Comparison of ENCODE assay signal across 10 mouse cellular contexts in the genomic region with DNA sequence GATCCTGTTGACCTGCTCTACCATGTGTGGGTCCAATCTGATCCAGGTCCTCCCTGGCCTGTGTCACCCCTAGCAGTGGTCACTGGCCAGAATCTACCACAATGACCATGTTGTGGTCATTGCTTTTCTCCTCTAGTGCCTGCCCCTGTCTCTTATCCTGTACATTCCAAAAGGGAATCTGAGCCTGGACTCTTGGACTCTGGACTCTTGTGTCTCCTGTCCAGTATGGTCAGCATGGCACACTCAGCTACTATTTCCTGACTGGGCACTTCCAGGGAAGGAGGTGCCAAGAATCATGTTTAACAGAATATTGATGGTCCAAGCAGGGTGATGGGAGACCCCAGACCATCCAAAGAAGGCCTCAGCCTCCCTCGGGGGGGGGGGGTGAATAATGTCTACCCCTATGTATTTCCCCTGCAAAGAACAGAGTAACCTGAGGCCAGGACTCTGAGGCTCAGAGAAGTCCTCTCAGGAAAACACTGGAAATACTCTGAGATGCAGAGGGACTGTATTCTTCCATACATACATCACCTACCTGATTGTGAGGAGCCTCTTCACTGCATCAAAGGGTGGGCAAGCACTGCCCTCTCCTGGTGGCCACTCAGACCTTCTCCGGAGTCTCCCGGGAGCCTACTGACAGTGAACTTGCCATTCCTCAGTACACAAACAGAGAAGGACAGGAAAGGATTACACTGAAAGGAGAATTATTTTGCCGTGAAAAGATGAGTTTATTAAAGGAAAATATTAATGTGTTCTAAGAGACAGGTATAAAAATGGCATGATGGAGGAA. TPM values are rescaled to one million over a fixed set of nuclear protein-coding genes. Genes with fewer than 3 reads are reported as not detected.
DNase-seq lines count a peak whose midpoint lies in the region; ATAC-seq and TF ChIP-seq lines count a peak whose summit lies in the region.
"Had no signal": no experiment of that assay in that cellular context is flagged by ENCODE, and none has a peak within 500 bp of the region (broad histone marks: within the 10 kb centered on the region; RNA-seq: fewer than 3 reads in every experiment).

No protein-coding gene starts in this region.

- H3K4me3 ChIP-seq in forebrain, postnatal 0 days (ENCODE audit: low read depth, low read length), result no peak overlapping the region
- H3K4me3 ChIP-seq in forebrain, embryonic 11.5 days (ENCODE audit: low read depth, low read length), result no peak overlapping the region
- H3K4me3 ChIP-seq in lung, embryonic 14.5 days (ENCODE audit: low read depth, low read length), result no peak overlapping the region
- no peak overlapping the region for H3K4me3 ChIP-seq in hindbrain, postnatal 0 days (ENCODE audit: low read length)
- H3K4me3 ChIP-seq in limb, embryonic 10.5 days, result no peak overlapping the region
- no peak overlapping the region for H3K4me3 ChIP-seq in forebrain, embryonic 15.5 days
- H3K4me3 ChIP-seq: heart, embryonic 10.5 days; limb, embryonic 13.5 days had no signal

- TF ChIP-seq CTCF in forebrain, postnatal 0 days (IDR thresholded peaks at IDR 0.05; ENCODE audit: low read depth), result peak; percentile 59
- peak; percentile 49 for TF ChIP-seq CTCF in lung, embryonic 14.5 days (IDR thresholded peaks at IDR 0.05; ENCODE audit: low read depth)
- peak; percentile 68 for TF ChIP-seq CTCF in hindbrain, postnatal 0 days (IDR thresholded peaks at IDR 0.05; ENCODE audit: low read depth)

- peak; percentile 25 for DNase-seq in forebrain, postnatal 0 days
- DNase-seq in forebrain, embryonic 11.5 days (ENCODE audit: low spot score), result no peak
- peak; percentile 38 for DNase-seq in lung, embryonic 14.5 days
- DNase-seq in lung, postnatal 14 days, result no peak
- peak; percentile 60 for DNase-seq in hindbrain, postnatal 0 days (ENCODE audit: low spot score)
- peak; percentile 37 to 55 for DNase-seq in right cerebral cortex, postnatal 10 days (ENCODE audit: low spot score in 2 of 2)
- DNase-seq in limb, embryonic 10.5 days (ENCODE audit: low spot score), result no peak

- no peaks in the 10 kb centered on the region for H3K27me3 ChIP-seq in forebrain, postnatal 0 days (ENCODE audit: insufficient read depth, low read length)
- no peaks in the 10 kb centered on the region for H3K27me3 ChIP-seq in forebrain, embryonic 11.5 days (ENCODE audit: control insufficient read depth, insufficient read depth, low read length)
- H3K27me3 ChIP-seq in lung, embryonic 14.5 days (ENCODE audit: insufficient read depth, low read length), result no peaks in the 10 kb centered on the region
- H3K27me3 ChIP-seq in hindbrain, postnatal 0 days (ENCODE audit: insufficient read depth, low read length), result no peaks in the 10 kb centered on the region
- H3K27me3 ChIP-seq in limb, embryonic 10.5 days (ENCODE audit: low read depth, poor library complexity, severe bottlenecking), result no peaks in the 10 kb centered on the region
- no peaks in the 10 kb centered on the region for H3K27me3 ChIP-seq in forebrain, embryonic 15.5 days
- H3K27me3 ChIP-seq: limb, embryonic 13.5 days had no signal

- no peaks in the 10 kb centered on the region for H3K4me1 ChIP-seq in forebrain, postnatal 0 days (ENCODE audit: insufficient read depth)
- H3K4me1 ChIP-seq in forebrain, embryonic 11.5 days (replicated peaks; ENCODE audit: control insufficient read depth, insufficient read depth, low read length), result no peaks in the 10 kb centered on the region
- no peaks in the 10 kb centered on the region for H3K4me1 ChIP-seq in lung, embryonic 14.5 days (ENCODE audit: insufficient read depth)
- H3K4me1 ChIP-seq in hindbrain, postnatal 0 days (ENCODE audit: insufficient read depth, low read length), result no peaks in the 10 kb centered on the region
- no peaks in the 10 kb centered on the region for H3K4me1 ChIP-seq in limb, embryonic 10.5 days
- H3K4me1 ChIP-seq in forebrain, embryonic 15.5 days, result no peaks in the 10 kb centered on the region
- H3K4me1 ChIP-seq: heart, embryonic 10.5 days; limb, embryonic 13.5 days had no signal

- 67% methylated on average over 4 of the region's 4 CpGs for WGBS in forebrain, postnatal 0 days
- 64% methylated on average over 4 of the region's 4 CpGs for WGBS in forebrain, embryonic 11.5 days
- 36% methylated on average over 4 of the region's 4 CpGs for WGBS in lung, embryonic 14.5 days
- 62% methylated on average over 4 of the region's 4 CpGs for WGBS in hindbrain, postnatal 0 days
- 54% methylated on average over 4 of the region's 4 CpGs for WGBS in limb, embryonic 10.5 days
- WGBS in forebrain, embryonic 15.5 days, result 65% methylated on average over 4 of the region's 4 CpGs

- H3K9me3 ChIP-seq in forebrain, postnatal 0 days (ENCODE audit: low read length), result no peaks in the 10 kb centered on the region
- no peaks in the 10 kb centered on the region for H3K9me3 ChIP-seq in forebrain, embryonic 11.5 days (ENCODE audit: control insufficient read depth, low read length)
- H3K9me3 ChIP-seq in lung, embryonic 14.5 days (ENCODE audit: low read depth, low read length), result no peaks in the 10 kb centered on the region
- no peaks in the 10 kb centered on the region for H3K9me3 ChIP-seq in hindbrain, postnatal 0 days (ENCODE audit: low read length)
- no peaks in the 10 kb centered on the region for H3K9me3 ChIP-seq in limb, embryonic 10.5 days (replicated peaks)
- no peaks in the 10 kb centered on the region for H3K9me3 ChIP-seq in forebrain, embryonic 15.5 days
- H3K9me3 ChIP-seq: heart, embryonic 10.5 days; limb, embryonic 13.5 days had no signal

- no peak overlapping the region for H3K9ac ChIP-seq in forebrain, postnatal 0 days
- no peak overlapping the region for H3K9ac ChIP-seq in forebrain, embryonic 11.5 days (ENCODE audit: low read length)
- H3K9ac ChIP-seq in lung, embryonic 14.5 days, result no peak overlapping the region
- H3K9ac ChIP-seq in hindbrain, postnatal 0 days (replicated peaks; ENCODE audit: low read length), result no peak overlapping the region
- H3K9ac ChIP-seq in forebrain, embryonic 15.5 days (replicated peaks), result no peak overlapping the region
- H3K9ac ChIP-seq: limb, embryonic 13.5 days had no signal

- no peak overlapping the region for H3K27ac ChIP-seq in forebrain, postnatal 0 days (ENCODE audit: low read depth, low read length)
- H3K27ac ChIP-seq in forebrain, embryonic 11.5 days (ENCODE audit: low read depth, low read length), result no peak overlapping the region
- no peak overlapping the region for H3K27ac ChIP-seq in lung, embryonic 14.5 days (ENCODE audit: low read depth)
- H3K27ac ChIP-seq in hindbrain, postnatal 0 days, result no peak overlapping the region
- no peak overlapping the region for H3K27ac ChIP-seq in limb, embryonic 10.5 days
- no peak overlapping the region for H3K27ac ChIP-seq in forebrain, embryonic 15.5 days (replicated peaks)
- H3K27ac ChIP-seq: heart, embryonic 10.5 days; limb, embryonic 13.5 days had no signal

- ATAC-seq in forebrain, postnatal 0 days, result peak; percentile 50; the same call in 1 of the 2 replicates
- no peak for ATAC-seq in forebrain, embryonic 11.5 days (replicated peaks; ENCODE audit: low FRiP score)
- no peak for ATAC-seq in lung, embryonic 14.5 days (ENCODE audit: insufficient read depth)
- peak; percentile 55; the same call in 1 of the 2 replicates for ATAC-seq in hindbrain, postnatal 0 days
- ATAC-seq in forebrain, embryonic 15.5 days (replicated peaks), result no peak

- H3K4me2 ChIP-seq in forebrain, postnatal 0 days (ENCODE audit: low read depth), result no peak overlapping the region
- H3K4me2 ChIP-seq in forebrain, embryonic 11.5 days (ENCODE audit: low read depth, low read length, severe bottlenecking), result no peak overlapping the region
- H3K4me2 ChIP-seq in lung, embryonic 14.5 days, result no peak overlapping the region
- no peak overlapping the region for H3K4me2 ChIP-seq in hindbrain, postnatal 0 days (ENCODE audit: low read depth, low read length)
- no peak overlapping the region for H3K4me2 ChIP-seq in forebrain, embryonic 15.5 days (replicated peaks)
- H3K4me2 ChIP-seq: limb, embryonic 13.5 days had no signal

- H3K36me3 ChIP-seq in forebrain, postnatal 0 days (ENCODE audit: insufficient read depth), result no peaks in the 10 kb centered on the region
- no peaks in the 10 kb centered on the region for H3K36me3 ChIP-seq in forebrain, embryonic 11.5 days (ENCODE audit: control insufficient read depth, insufficient read depth, low read length)
- H3K36me3 ChIP-seq in lung, embryonic 14.5 days (ENCODE audit: insufficient read depth), result no peaks in the 10 kb centered on the region
- H3K36me3 ChIP-seq in hindbrain, postnatal 0 days (ENCODE audit: insufficient read depth, low read length), result no peaks in the 10 kb centered on the region
- H3K36me3 ChIP-seq in limb, embryonic 10.5 days, result no peaks in the 10 kb centered on the region
- no peaks in the 10 kb centered on the region for H3K36me3 ChIP-seq in forebrain, embryonic 15.5 days
- H3K36me3 ChIP-seq: heart, embryonic 10.5 days; limb, embryonic 13.5 days had no signal

RNA-seq across cellular contexts. Expression of gene Gm39115, which starts 1.4 kb away (rescaled TPM):
- total RNA-seq in forebrain, postnatal 0 days (2014; rRNA removed), result not detected in 2 replicates
- not detected in 2 replicates for polyA plus RNA-seq in forebrain, postnatal 0 days (2015; fragmentation: Nextera tagmentation; extraction: Ambion mirVana)
- not detected in 2 replicates for polyA plus RNA-seq in forebrain, embryonic 11.5 days (2014; fragmentation: Nextera tagmentation; extraction: Ambion mirVana)
- polyA plus RNA-seq in lung, embryonic 14.5 days (2014; fragmentation: Nextera tagmentation; extraction: Ambion mirVana), result not detected in 2 replicates
- not detected in 2 replicates for total RNA-seq in hindbrain, postnatal 0 days (2014; rRNA removed)
- polyA plus RNA-seq in hindbrain, postnatal 0 days (2015; fragmentation: Nextera tagmentation; extraction: Ambion mirVana), result not detected in 2 replicates
- not detected in 2 replicates for polyA plus RNA-seq in limb, embryonic 10.5 days (2016; fragmentation: Nextera tagmentation; extraction: Ambion mirVana)
- not detected in 2 replicates for polyA plus RNA-seq in forebrain, embryonic 15.5 days (2015; fragmentation: Nextera tagmentation; extraction: Ambion mirVana)
- polyA plus RNA-seq: heart, embryonic 10.5 days; limb, embryonic 13.5 days had no signal

RNA-seq across cellular contexts. Expression of gene Gm45337, which starts 10.0 kb away (rescaled TPM):
- total RNA-seq in forebrain, postnatal 0 days (2014; rRNA removed), result not detected in 2 replicates
- polyA plus RNA-seq in forebrain, postnatal 0 days (2015; fragmentation: Nextera tagmentation; extraction: Ambion mirVana), result not detected in 2 replicates
- not detected in 2 replicates for polyA plus RNA-seq in forebrain, embryonic 11.5 days (2014; fragmentation: Nextera tagmentation; extraction: Ambion mirVana)
- polyA plus RNA-seq in lung, embryonic 14.5 days (2014; fragmentation: Nextera tagmentation; extraction: Ambion mirVana), result not detected in 2 replicates
- total RNA-seq in hindbrain, postnatal 0 days (2014; rRNA removed), result not detected in 2 replicates
- not detected in 2 replicates for polyA plus RNA-seq in hindbrain, postnatal 0 days (2015; fragmentation: Nextera tagmentation; extraction: Ambion mirVana)
- polyA plus RNA-seq in limb, embryonic 10.5 days (2016; fragmentation: Nextera tagmentation; extraction: Ambion mirVana), result not detected in 2 replicates
- not detected in 2 replicates for polyA plus RNA-seq in forebrain, embryonic 15.5 days (2015; fragmentation: Nextera tagmentation; extraction: Ambion mirVana)
- polyA plus RNA-seq: heart, embryonic 10.5 days; limb, embryonic 13.5 days had no signal

RNA-seq across cellular contexts. Expression of gene Gm45618, which starts 13.9 kb away (rescaled TPM):
- total RNA-seq in forebrain, postnatal 0 days (2014; rRNA removed), result not detected in 2 replicates
- polyA plus RNA-seq in forebrain, postnatal 0 days (2015; fragmentation: Nextera tagmentation; extraction: Ambion mirVana), result 0.24 TPM in 1 of 2 replicates, not detected in the other
- polyA plus RNA-seq in forebrain, embryonic 11.5 days (2014; fragmentation: Nextera tagmentation; extraction: Ambion mirVana), result 0.31 TPM in 1 of 2 replicates, not detected in the other
- not detected in 2 replicates for polyA plus RNA-seq in lung, embryonic 14.5 days (2014; fragmentation: Nextera tagmentation; extraction: Ambion mirVana)
- not detected in 2 replicates for total RNA-seq in hindbrain, postnatal 0 days (2014; rRNA removed)
- not detected in 2 replicates for polyA plus RNA-seq in hindbrain, postnatal 0 days (2015; fragmentation: Nextera tagmentation; extraction: Ambion mirVana)
- not detected in 2 replicates for polyA plus RNA-seq in limb, embryonic 10.5 days (2016; fragmentation: Nextera tagmentation; extraction: Ambion mirVana)
- polyA plus RNA-seq in forebrain, embryonic 15.5 days (2015; fragmentation: Nextera tagmentation; extraction: Ambion mirVana), result 0.60 TPM in 1 of 2 replicates, not detected in the other
- polyA plus RNA-seq: heart, embryonic 10.5 days; limb, embryonic 13.5 days had no signal

RNA-seq across cellular contexts. Expression of gene Gm29735, which starts 22.5 kb away (rescaled TPM):
- not detected in 2 replicates for total RNA-seq in forebrain, postnatal 0 days (2014; rRNA removed)
- not detected in 2 replicates for polyA plus RNA-seq in forebrain, postnatal 0 days (2015; fragmentation: Nextera tagmentation; extraction: Ambion mirVana)
- polyA plus RNA-seq in forebrain, embryonic 11.5 days (2014; fragmentation: Nextera tagmentation; extraction: Ambion mirVana), result not detected in 2 replicates
- polyA plus RNA-seq in lung, embryonic 14.5 days (2014; fragmentation: Nextera tagmentation; extraction: Ambion mirVana), result not detected in 2 replicates
- not detected in 2 replicates for total RNA-seq in hindbrain, postnatal 0 days (2014; rRNA removed)
- not detected in 2 replicates for polyA plus RNA-seq in hindbrain, postnatal 0 days (2015; fragmentation: Nextera tagmentation; extraction: Ambion mirVana)
- polyA plus RNA-seq in limb, embryonic 10.5 days (2016; fragmentation: Nextera tagmentation; extraction: Ambion mirVana), result not detected in 2 replicates
- not detected in 2 replicates for polyA plus RNA-seq in forebrain, embryonic 15.5 days (2015; fragmentation: Nextera tagmentation; extraction: Ambion mirVana)
- polyA plus RNA-seq: heart, embryonic 10.5 days; limb, embryonic 13.5 days had no signal

RNA-seq across cellular contexts. Expression of gene Gm4553, which starts 31.1 kb away (rescaled TPM):
- not detected in 2 replicates for total RNA-seq in forebrain, postnatal 0 days (2014; rRNA removed)
- polyA plus RNA-seq in forebrain, postnatal 0 days (2015; fragmentation: Nextera tagmentation; extraction: Ambion mirVana), result not detected in 2 replicates
- not detected in 2 replicates for polyA plus RNA-seq in forebrain, embryonic 11.5 days (2014; fragmentation: Nextera tagmentation; extraction: Ambion mirVana)
- not detected in 2 replicates for polyA plus RNA-seq in lung, embryonic 14.5 days (2014; fragmentation: Nextera tagmentation; extraction: Ambion mirVana)
- not detected in 2 replicates for total RNA-seq in hindbrain, postnatal 0 days (2014; rRNA removed)
- polyA plus RNA-seq in hindbrain, postnatal 0 days (2015; fragmentation: Nextera tagmentation; extraction: Ambion mirVana), result not detected in 2 replicates
- polyA plus RNA-seq in limb, embryonic 10.5 days (2016; fragmentation: Nextera tagmentation; extraction: Ambion mirVana), result not detected in 2 replicates
- polyA plus RNA-seq in forebrain, embryonic 15.5 days (2015; fragmentation: Nextera tagmentation; extraction: Ambion mirVana), result not detected in 2 replicates
- polyA plus RNA-seq: heart, embryonic 10.5 days; limb, embryonic 13.5 days had no signal

Comparison
In these comparisons a context has a peak if more than half of its experiments do, and no peak if none do; other contexts are left out.
1. ATAC-seq: peak in forebrain, postnatal 0 days (single experiment) and hindbrain, postnatal 0 days (single experiment); none in forebrain, embryonic 11.5 days (single experiment), lung, embryonic 14.5 days (single experiment) and forebrain, embryonic 15.5 days (single experiment).
2. DNase-seq: peak in forebrain, postnatal 0 days (single experiment), lung, embryonic 14.5 days (single experiment), hindbrain, postnatal 0 days (single experiment) and right cerebral cortex, postnatal 10 days (2 of 2); none in forebrain, embryonic 11.5 days (single experiment), lung, postnatal 14 days (single experiment) and limb, embryonic 10.5 days (single experiment).
3. Peak in every context shown above with its lines, with median percentiles within 50 percentile points of each other: CTCF ChIP-seq.